Mouse (Mus musculus) hindbrain, embryonic 14.5 days (tissue): Measurements from ENCODE around the gene Etfbkmt. TPM values are rescaled to one million over a fixed set of nuclear protein-coding genes. Genes with fewer than 3 reads are reported as not detected.
A peak's percentile ranks its signal among the peaks of the same experiment; 100 is the strongest.
"Not testable (repeated sequence)": the region's sequence is repeated elsewhere in the genome, so short reads cannot be mapped to it uniquely, and the experiment has no call there.

ENCODE experiments used
- ATAC-seq: fragments of 200-750 bp; cut with Nextera tagmentation; 2 replicates; pipeline ENCODE4 v1.8.0; 2017; ENCODE audit warnings: moderate number of reproducible peaks, mild to moderate bottlenecking, moderate TSS enrichment, moderate library complexity; ENCODE audit not compliant: low FRiP score
- DNase-seq: peaks from one replicate; pipeline ENCODE4 v3.0.0-alpha.2; 2015; ENCODE audit warnings: low spot score
- H3K27ac ChIP-seq: fragments of 300-500 bp; sonication (generic); 2 replicates; pipeline ENCODE4 v1.5.1; 2014; ENCODE audit warnings: mild to moderate bottlenecking, moderate library complexity
- H3K27me3 ChIP-seq: fragments of 300-500 bp; sonication (generic); 2 replicates; pipeline ENCODE4 v1.6.1; 2014; ENCODE audit warnings: mild to moderate bottlenecking, low read length, mixed read lengths; ENCODE audit not compliant: control insufficient read depth, insufficient read depth
- H3K36me3 ChIP-seq: fragments of 300-500 bp; sonication (generic); replicated peaks from 2 replicates; pipeline ENCODE4 v1.6.1; 2014; ENCODE audit not compliant: control insufficient read depth, insufficient read depth
- H3K4me1 ChIP-seq: fragments of 300-500 bp; sonication (generic); replicated peaks from 2 replicates; pipeline ENCODE4 v1.6.1; 2014; ENCODE audit warnings: antibody characterized with exemption, low read length, mixed read lengths; ENCODE audit not compliant: control insufficient read depth, insufficient read depth
- H3K4me2 ChIP-seq: fragments of 300-500 bp; sonication (generic); replicated peaks from 2 replicates; pipeline ENCODE4 v1.6.1; 2014; ENCODE audit warnings: mild to moderate bottlenecking, moderate library complexity
- H3K4me3 ChIP-seq: fragments of 300-500 bp; sonication (generic); replicated peaks from 2 replicates; pipeline ENCODE4 v1.5.1; 2014; ENCODE audit warnings: mild to moderate bottlenecking, low read length
- H3K9ac ChIP-seq: fragments of 300-500 bp; sonication (generic); 2 replicates; pipeline ENCODE4 v1.6.1; 2014
- H3K9me3 ChIP-seq: fragments of 300-500 bp; sonication (generic); 2 replicates; pipeline ENCODE4 v1.6.1; 2016; ENCODE audit warnings: low read length; ENCODE audit not compliant: control insufficient read depth
- WGBS: fragments of 180-500 bp; shearing (Covaris S2); extraction: QIAGEN DNeasy Blood & Tissue Kit; methylation state at CpG from one replicate; pipeline ENCODE4 v1.1.7; 2014; 5-methylcytosine and 5-hydroxymethylcytosine counted together
- polyA plus RNA-seq: library from polyadenylated mRNA; unstranded; fragments of >200 nt; fragmentation: Nextera tagmentation; extraction: Ambion mirVana; gene quantifications from 2 replicates; pipeline ENCODE4 v1.2.1, GENCODE M21; 2014

The Etfbkmt gene
- polyA plus RNA-seq, 1 experiment from 2014 or later = 6.4 TPM

- WGBS = 67% methylated on average over 4 of the region's 4 CpGs
- Histone ChIP-seq H3K9ac (no peak overlapping the region), H3K4me3 (no peak overlapping the region), H3K27ac (no peak overlapping the region), H3K4me2 (no peak overlapping the region), H3K4me1 (no peaks in the 10 kb centered on the region), H3K36me3 (no peaks in the 10 kb centered on the region), H3K27me3 (no peaks in the 10 kb centered on the region), H3K9me3 (no peaks in the 10 kb centered on the region)
- DNase-seq (peak; percentile 33), ATAC-seq (no peak)
Measured at GRCm38 (mm10) chr6:149126675-149127074, 13.0 kb upstream of the Etfbkmt start.

DNA sequence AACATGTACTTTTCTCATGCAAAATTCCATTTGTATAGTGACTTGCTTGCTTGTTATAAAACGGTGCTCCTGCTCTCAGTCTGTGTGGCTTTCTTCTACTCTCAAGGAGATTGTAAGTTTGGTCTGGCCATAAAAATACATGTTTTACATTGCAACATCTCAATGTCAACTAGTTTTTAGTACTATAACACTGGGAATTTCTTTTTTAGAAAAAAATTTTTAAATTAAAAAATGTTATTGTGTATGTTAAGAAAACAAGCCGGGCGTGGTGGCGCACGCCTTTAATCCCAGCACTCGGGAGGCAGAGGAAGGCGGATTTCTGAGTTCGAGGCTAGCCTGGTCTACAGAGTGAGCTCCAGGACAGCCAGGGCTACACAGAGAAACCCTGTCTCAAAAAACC lies 9.8 kb upstream of the Etfbkmt start, which contains the start of gene Gm10203:
Gene Gm10203, plus strand, starts transcription at position 301 of the 400 bp plus-strand sequence.
- not testable (repeated sequence) for H3K4me3 ChIP-seq, H3K27me3 ChIP-seq, H3K4me1 ChIP-seq, H3K9me3 ChIP-seq, ATAC-seq, H3K27ac ChIP-seq, H3K36me3 ChIP-seq, DNase-seq, H3K4me2 ChIP-seq, H3K9ac ChIP-seq
- 84% methylated on average over 8 of the region's 8 CpGs for WGBS

- H3K27ac ChIP-seq = no peak overlapping the region
Measured at GRCm38 (mm10) chr6:149131111-149131510, 8.5 kb upstream of the Etfbkmt start.

DNA sequence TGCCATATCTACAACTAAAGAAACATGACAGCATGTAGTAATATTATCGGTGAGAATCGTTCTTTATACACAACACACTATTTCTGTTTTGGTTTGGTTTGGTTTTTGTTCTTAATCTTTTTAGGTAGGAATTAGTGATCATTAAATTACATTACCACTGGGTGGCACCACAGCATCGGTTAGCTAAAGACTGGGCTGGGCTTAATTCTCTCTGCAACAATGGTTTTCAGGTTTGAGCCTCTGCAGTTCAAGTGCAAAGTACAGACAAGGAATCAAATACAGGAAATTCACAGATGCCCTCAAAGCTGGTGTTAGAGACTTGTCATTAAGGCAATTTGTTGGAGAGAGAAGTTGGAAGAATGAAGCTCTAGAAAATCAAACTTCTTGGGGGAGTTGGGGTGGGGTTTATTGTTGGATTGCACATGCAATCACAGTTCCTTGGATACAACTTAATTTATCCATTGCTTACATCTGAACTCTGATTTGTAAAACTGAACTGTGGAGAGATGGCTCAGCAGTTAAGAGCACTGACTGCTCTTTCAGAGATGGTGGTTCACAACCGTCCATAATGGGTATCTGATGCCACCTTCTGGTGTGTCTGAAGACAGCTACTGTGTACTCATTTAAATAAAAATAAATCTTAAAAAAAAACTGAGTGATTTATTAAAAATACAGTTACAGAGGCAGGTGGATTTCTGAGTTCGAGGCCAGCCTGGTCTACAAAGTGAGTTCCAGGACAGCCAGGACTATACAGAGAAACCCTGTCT lies 7.2 kb upstream of the Etfbkmt start:
- peak; percentile 73 for DNase-seq
- ATAC-seq = no peak; the same call in 1 of the 2 replicates
- Histone ChIP-seq H3K9me3 (no peaks in the 10 kb centered on the region), H3K27me3 (no peaks in the 10 kb centered on the region), H3K4me2 (no peak overlapping the region), H3K4me3 (no peak overlapping the region), H3K27ac (no peak overlapping the region), H3K9ac (no peak overlapping the region), H3K4me1 (no peaks in the 10 kb centered on the region), H3K36me3 (no peaks in the 10 kb centered on the region)
- 31% methylated on average over 5 of the region's 5 CpGs for WGBS

More at GRCm38 (mm10) chr6:149131111-149131510, 8.5 kb upstream of the Etfbkmt start:
- H3K4me1 ChIP-seq = no peaks in the 10 kb centered on the region
- H3K9me3 ChIP-seq = no peaks in the 10 kb centered on the region
- no peak overlapping the region for H3K4me3 ChIP-seq
- DNase-seq (no peak), ATAC-seq (no peak)
- 17% methylated on average over 3 of the region's 3 CpGs for WGBS
- no peak overlapping the region for H3K4me2 ChIP-seq
- no peaks in the 10 kb centered on the region for H3K36me3 ChIP-seq
- H3K9ac ChIP-seq = no peak overlapping the region
- H3K27me3 ChIP-seq = no peaks in the 10 kb centered on the region

DNA sequence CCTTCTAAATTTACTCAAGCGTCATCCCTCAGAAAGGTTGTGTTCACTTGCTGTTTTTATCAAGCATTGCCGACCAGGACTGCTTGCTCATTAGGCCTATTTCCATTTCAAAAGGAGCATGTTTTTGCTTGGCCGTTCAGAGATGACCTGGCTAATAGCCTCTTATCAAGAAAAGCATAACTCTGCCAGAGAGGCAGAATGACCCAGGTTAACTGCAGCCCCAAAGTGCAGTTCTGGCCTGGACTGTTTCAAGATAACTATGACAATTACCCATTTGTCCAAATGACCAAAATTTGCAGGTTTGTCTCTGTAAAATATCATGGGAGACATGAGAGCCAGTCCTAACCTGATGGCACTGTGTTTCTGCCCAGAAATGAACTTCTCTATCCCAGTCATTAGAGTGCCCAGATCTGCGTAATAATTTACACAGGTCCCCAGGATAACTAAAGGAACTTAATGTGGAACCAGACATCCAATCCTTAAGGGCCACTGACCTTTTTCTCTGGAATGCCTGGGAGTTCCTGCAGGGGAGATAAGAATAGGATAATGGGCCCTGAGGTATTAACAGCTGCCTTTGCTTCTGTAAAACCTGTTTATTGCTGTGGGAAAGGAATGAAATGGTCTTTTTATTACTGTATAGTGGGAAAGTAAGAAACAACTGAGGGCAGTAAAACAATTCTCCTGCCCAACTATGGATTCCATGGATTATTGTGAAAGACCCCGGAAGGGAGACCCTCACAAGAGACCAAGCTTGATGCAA lies 5.1 kb upstream of the Etfbkmt start:
- WGBS = 22% methylated on average over 5 of the region's 5 CpGs
- no peak for ATAC-seq

GRCm38 (mm10) chr6:149135631-149136030 lies 4.0 kb upstream of the Etfbkmt start:
- ATAC-seq = no peak
- Histone ChIP-seq H3K9ac (no peak overlapping the region), H3K36me3 (no peaks in the 10 kb centered on the region), H3K9me3 (no peaks in the 10 kb centered on the region), H3K27me3 (no peaks in the 10 kb centered on the region), H3K4me1 (no peaks in the 10 kb centered on the region), H3K4me2 (no peak overlapping the region), H3K27ac (no peak overlapping the region), H3K4me3 (no peak overlapping the region)
- 77% methylated on average over 6 of the region's 6 CpGs for WGBS
- DNase-seq = no peak

More for the DNA sequence above, 5.1 kb upstream of the Etfbkmt start:
- Histone ChIP-seq H3K4me3 (no peak overlapping the region), H3K27ac (no peak overlapping the region), H3K4me2 (no peak overlapping the region), H3K27me3 (no peaks in the 10 kb centered on the region), H3K9ac (no peak overlapping the region), H3K4me1 (no peaks in the 10 kb centered on the region), H3K9me3 (no peaks in the 10 kb centered on the region), H3K36me3 (no peaks in the 10 kb centered on the region)
- no peak for DNase-seq

DNA sequence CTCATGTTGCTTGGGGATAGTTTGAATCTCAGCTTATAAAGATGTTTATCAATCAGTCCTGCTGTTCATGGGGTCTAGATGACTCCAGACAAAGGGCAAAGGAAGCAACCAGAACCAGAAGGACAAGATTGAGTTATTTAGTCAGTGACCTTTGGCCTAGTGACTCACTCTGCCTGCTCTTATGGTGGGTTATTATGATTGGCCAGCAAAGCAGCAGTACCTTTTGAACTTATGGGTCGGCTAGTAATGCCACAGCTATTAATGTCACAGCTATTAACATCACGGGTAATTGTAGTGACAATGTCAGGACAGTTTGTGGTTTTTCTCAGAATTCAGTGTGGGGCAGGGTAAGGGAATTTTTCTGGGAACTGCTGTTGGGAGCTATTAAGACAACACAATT lies 1.7 kb upstream of the Etfbkmt start:
- H3K4me2 ChIP-seq = no peak overlapping the region
- no peaks in the 10 kb centered on the region for H3K36me3 ChIP-seq
- no peaks in the 10 kb centered on the region for H3K27me3 ChIP-seq
- DNase-seq (no peak), ATAC-seq (no peak)
- no peaks in the 10 kb centered on the region for H3K4me1 ChIP-seq
- no peak overlapping the region for H3K27ac ChIP-seq
- H3K9ac ChIP-seq = no peak overlapping the region
- no peaks in the 10 kb centered on the region for H3K9me3 ChIP-seq
- no peak overlapping the region for H3K4me3 ChIP-seq
- 85% methylated on average over 2 of the region's 2 CpGs for WGBS

GRCm38 (mm10) chr6:149139011-149139410 lies 638 bp upstream of the Etfbkmt start:
- no peak for DNase-seq
- Histone ChIP-seq H3K27ac (no peak overlapping the region), H3K36me3 (no peaks in the 10 kb centered on the region), H3K4me1 (no peaks in the 10 kb centered on the region), H3K4me3 (no peak overlapping the region), H3K4me2 (no peak overlapping the region), H3K9me3 (no peaks in the 10 kb centered on the region), H3K9ac (no peak overlapping the region), H3K27me3 (no peaks in the 10 kb centered on the region)
- 91% methylated on average over 3 of the region's 3 CpGs for WGBS
- ATAC-seq = no peak

DNA sequence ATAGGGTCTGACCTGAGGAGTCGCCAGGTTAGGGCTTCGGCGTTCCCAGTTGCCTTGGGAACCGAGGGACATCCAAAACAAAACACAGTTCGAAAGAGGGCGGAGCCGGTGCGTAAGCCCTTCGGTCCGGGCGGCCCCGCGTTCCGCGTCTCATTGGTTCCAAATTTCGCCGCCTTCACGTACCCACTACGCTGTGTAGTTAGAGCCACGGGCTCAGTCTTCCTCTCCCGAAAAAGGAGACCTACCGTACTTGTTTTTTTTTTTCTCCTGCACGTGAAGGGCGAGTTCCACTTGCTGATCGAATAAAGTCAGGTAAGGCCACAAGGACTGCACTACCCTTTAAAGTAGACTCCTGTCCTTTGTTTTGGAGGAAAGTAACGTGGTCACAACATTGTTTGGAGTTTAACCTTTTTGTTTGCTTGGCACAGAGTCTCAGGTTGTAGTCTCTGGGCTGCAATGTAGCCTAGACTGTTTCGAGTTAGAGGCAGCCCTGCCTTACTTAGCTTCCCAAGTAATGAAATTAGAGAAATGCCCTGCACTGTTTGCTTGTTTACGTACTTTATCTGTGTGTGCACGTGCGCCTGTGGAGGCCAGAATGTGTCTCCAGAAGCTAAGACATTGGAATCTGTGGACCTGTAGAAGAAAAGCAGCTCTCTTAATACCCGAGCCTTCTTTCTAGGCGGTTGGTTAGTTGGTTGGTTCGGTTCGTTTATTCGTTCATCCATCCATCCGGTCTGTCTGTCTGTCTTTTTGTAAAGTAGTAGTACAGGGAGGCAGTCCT lies 1.9 kb downstream of the Etfbkmt start:
- peak overlapping the region; percentile 58 for H3K4me2 ChIP-seq
- no peak overlapping the region for H3K27ac ChIP-seq
- WGBS = 7% methylated on average over 36 of the region's 36 CpGs
- DNase-seq (peak; percentile 76), ATAC-seq (peak; percentile 90)
- H3K27me3 ChIP-seq = no peaks in the 10 kb centered on the region
- H3K36me3 ChIP-seq = no peaks in the 10 kb centered on the region
- H3K4me3 ChIP-seq = peak overlapping the region; percentile 44
- H3K9me3 ChIP-seq = no peaks in the 10 kb centered on the region
- H3K4me1 ChIP-seq = no peaks in the 10 kb centered on the region
- peak overlapping the region; percentile 52 for H3K9ac ChIP-seq
